Mouse (Mus musculus) adrenal gland, adult (tissue): ENCODE measurements around the gene Gm21996.
"Not testable (repeated sequence)": the region's sequence is repeated elsewhere in the genome, so short reads cannot be mapped to it uniquely, and the experiment has no call there.

ENCODE experiments used
- DNase-seq, 2 experiments: peaks; one replicate each; pipeline ENCODE4 v3.0.0; 2022 to 2023; ENCODE audit warnings: low spot score in 1 of 2; ENCODE audit not compliant: inconsistent age in 2 of 2

Gm21996 gene

DNA sequence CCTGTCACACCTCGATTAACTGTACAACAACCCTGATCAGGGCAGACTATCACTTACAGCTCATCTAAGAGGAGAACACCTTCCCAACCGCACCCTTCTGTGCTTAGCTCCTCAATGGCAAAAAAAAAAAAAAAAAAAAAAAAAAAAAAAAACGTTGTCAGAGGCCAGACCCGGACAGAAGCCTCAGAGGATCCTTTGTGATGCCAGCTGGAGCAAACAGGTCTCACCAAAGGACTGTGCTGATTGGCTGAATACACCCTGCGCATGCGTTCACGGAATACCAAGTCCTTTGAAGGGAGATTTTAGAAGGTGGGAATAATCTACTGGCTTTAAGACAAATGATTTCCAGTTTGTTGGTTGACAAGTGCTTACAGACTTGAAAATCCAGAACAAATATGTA is at the start of gene Gm21996:
Gm21996 (minus strand) TSS at position 101 of the 400 bp plus-strand sequence.
- DNase-seq, result not testable (repeated sequence)
